Mouse (Mus musculus) layer of hippocampus, postnatal 10 days (tissue): ENCODE measurements at regions not wholly inside any gene's neighbourhood (a gene's known extent, or its start where the extent isn't known, plus 50 kb on each side); places are given as distances from the start of the nearest gene placed in this dataset.

ENCODE experiments used
- DNase-seq, 2 experiments: peaks; one replicate each; pipeline ENCODE4 v3.0.0; 2021; ENCODE audit warnings: low spot score in 2 of 2
- microRNA-seq, 2 experiments: library from miRNA; unstranded; fragments of <30 nt; microRNA quantifications; one replicate each; pipeline ENCODE4 v1.2.0; 2021

DNA sequence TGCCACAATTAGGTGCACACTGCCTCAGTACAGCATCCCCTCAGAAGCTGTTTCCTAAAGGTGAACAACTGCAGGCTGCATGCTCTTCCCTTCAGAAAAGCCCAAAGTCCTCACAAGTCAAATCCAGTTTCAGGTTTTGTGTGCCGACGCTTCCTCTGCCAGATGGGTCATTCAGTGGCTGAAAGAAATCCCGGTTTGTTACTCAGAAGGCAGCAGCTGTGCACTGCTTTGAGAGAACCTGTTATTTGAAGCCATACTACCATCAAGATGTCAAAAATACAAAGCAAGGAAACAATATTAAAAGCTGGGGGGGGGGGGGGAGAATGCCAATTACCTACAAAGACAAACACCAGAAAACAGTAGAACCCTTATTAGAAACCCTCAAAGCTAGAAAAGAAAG lies 678.7 kb downstream of the Utrn start:
- no peak for DNase-seq

DNA sequence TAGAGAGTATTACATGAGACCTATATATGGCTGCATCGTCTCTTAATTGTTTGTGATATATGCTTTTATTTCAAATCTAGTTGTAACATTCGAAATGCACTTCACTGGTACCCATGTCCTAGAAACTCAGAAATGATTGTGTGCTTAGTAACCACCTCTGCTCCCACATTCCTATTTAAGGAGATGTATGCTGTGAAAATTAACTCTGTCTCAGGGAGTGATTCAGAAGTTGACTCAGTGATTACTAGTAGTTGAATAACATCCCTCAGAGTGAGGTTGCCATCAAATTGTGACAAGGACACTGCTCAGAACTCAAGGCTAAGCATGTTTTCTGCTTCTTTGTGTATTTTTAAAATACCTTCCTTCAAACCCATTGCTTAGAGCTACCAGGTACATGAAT lies 661.9 kb downstream of the Utrn start:
- DNase-seq = no peak

DNA sequence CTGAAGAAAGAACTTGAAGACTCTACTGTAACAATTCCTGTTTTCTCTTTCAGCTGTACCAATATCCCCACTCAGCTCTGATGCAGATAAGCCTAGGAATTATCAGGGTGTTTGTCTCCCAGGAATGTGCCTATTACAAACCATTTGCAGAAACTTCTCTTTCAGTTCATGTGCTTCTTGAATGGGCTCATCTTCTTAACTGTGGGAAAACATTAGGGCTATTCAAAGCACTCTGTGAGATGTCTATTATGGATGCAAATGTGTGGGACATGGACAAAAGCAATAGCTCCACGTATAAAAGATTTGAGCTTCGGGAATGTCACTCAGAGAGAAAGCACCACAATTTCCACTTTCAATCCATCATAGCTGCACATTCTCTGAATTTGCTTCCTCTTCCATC lies 659.0 kb downstream of the Utrn start:
- no peak for DNase-seq

DNA sequence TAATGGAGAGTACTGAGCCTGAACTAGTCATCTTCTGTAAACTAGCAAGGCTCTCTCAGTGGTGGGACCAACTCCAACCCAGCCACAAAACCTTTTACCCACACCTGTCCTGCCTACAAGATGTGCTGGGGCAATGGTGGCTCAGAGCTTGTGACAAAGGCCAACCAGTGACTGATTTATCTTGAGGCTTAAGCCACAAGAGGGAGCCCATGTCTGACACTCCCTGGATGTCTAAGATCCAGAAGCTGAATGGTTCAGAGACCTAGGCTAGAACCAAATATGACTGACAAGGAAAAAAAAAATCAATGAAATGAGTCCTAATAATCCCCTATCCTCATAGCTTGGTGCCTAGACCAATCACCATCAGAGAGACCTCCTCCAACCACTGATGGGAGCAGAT lies 650.3 kb downstream of the Utrn start:
- DNase-seq = no peak

DNA sequence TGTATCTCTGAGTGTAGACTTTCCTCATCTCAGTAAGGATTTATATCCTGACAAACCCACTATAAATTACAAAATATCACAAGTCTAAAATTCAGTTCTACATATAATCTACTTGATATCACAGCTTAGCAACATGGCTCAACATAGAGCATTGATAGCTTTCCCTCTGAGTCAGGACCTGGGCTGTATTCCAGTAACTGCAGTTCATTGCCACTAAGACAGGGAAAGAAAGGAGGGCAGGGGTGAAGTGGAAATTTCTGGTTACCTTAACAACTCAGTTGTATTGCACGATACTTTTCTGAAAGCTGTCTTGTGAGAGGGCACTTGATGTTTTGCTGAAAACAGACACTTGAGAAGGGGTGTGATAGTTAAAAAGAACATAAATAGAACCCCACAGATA lies 635.0 kb downstream of the Utrn start:
- DNase-seq = no peak

DNA sequence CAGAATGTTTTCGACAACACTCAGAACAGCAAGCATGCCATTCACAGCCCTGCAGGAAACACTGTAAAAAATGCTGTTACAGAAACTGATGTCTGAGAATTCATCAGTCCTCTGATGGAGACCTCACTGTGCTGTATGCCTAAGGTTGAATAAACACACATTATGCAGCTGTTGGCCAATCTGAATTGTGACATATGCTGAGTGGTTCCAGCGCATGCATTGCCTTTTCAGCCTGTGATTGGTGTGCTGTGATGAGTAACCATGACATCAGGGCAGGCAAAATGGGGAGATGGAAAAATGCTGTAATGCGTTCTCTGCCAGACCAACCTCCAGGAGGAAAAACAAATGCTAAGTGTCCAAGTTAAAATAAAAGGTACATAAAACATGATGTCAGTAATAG lies 620.3 kb downstream of the Utrn start:
- DNase-seq = peak; percentile 5 to 13

DNA sequence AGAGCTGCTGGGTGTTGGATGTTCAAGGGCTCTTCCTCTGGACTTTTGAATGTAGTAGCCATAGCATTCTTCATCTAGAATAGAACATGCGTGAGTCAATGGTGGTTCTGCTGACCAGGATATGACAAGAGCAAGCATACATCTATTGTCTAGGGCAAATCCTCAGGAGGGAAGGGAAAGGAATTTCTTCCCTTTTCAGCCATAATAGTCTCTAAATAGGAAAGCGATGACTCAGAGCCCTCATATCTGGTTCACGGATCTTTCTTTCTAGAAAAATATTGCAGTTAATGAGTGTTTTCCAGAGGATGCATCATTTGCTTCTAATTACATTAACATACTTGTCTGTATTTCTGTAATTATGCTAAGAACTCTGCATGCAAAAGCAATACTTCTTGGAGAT lies 615.9 kb downstream of the Utrn start:
- no peak for DNase-seq

DNA sequence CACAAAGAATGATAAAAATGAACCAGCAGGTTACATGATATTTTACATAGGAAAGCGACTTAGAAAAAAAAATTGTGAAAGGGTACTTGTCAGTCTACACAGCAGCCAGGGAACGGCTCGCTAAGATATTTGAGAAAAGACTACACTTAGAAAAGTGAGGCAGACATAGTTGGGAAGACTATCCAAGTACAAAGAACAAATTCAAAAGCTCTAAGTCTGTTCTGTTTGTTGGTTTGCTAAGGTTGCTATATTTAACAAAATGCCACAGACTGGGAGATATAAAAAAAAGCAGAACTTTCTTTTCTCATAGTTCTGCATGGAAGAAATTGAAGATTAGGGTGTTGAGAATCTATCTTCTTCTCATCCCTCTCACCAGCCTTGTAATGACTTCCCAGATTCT lies 583.5 kb downstream of the Utrn start:
- no peak for DNase-seq

DNA sequence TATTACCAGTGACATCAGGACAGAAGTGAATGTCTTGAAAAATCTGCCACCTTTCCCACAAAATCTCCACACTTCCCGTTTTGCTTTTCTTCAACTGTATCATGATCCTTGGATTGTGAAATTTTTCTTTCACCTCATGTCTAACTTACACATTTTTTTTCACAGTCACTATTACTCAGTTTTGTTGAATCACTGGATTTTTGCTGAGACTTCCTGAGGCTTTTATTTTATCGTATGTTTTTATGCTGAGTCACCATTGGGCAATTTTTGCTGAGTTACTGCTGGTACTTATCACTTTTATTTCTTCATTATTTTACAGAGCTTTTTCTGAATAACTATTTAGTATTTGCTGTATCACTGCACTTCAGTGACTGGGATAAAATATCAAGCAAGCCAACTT lies 570.3 kb downstream of the Utrn start:
- no peak for DNase-seq

DNA sequence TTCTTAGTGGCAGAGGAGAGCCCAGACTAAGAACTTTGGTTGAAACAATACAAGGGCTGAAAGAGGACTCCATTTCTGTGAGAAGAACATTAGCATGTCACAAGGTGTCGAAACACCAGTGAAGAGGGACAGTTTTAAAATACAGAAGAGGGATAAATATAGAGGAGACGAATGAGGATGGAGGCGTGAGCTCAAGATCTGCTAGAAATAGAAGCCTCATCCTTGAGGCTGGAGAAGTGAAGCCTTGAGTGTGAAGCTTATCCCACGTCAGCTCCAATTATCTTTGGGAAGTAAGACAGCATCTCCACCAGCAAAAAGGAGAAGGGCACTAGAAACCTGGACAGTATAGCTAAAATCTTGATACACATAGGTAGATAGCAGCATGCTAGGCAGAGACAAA lies 566.8 kb downstream of the Utrn start:
- no peak for DNase-seq

DNA sequence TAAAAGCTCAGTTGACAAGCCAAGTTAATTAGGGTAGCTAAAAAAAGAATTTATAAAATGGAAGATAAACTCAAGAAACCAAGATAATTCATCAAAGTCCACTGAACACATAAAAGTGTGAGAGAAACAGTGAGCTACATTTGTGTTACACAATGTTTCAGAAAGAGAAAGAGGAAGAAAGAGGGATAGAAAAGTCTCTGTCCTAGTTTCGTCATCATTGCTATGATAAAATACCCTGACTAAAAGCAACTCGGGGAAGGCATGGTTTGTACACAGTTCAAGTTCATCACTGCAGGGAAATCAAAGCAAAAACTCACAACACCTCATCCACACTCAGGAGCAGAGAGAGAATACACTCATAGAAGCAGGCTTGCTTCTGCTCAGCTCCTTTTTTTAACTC lies 548.9 kb downstream of the Utrn start:
- no peak for DNase-seq

Small RNA genes lying in the stretch of these regions (microRNA-seq; reads per million reads assigned to microRNA genes)
- 0 reads per million in 2 experiments for gene Gm22194
